In genomic region chr2:25292856-25293255, GRCm38 (mm10) we compare ENCODE assay signal across 9 mouse cellular contexts. TPM values are rescaled to one million over a fixed set of nuclear protein-coding genes. Genes with fewer than 3 reads are reported as not detected.
DNase-seq lines count a peak whose midpoint lies in the region; ATAC-seq and TF ChIP-seq lines count a peak whose summit lies in the region.
"Had no signal": no experiment of that assay in that cellular context is flagged by ENCODE, and none has a peak within 500 bp of the region (broad histone marks: within the 10 kb centered on the region; RNA-seq: fewer than 3 reads in every experiment).

No protein-coding gene starts in this region.

- H3K4me1 ChIP-seq in hindbrain, postnatal 0 days (ENCODE audit: insufficient read depth, low read length) = 0 out of 2 replicates have a peak, but pooled peaks cover 30% of the 10 kb centered on the region
- H3K4me1 ChIP-seq in liver, embryonic 13.5 days (replicated peaks) = peaks cover 15% of the 10 kb centered on the region
- peaks cover 81% of the 10 kb centered on the region for H3K4me1 ChIP-seq in olfactory bulb, adult 2 months (ENCODE audit: control insufficient read depth, insufficient read depth, low read length)

- H3K4me2 ChIP-seq in hindbrain, postnatal 0 days (ENCODE audit: low read depth, low read length) = no peak overlapping the region
- no peak overlapping the region for H3K4me2 ChIP-seq in liver, embryonic 13.5 days

- H3K9ac ChIP-seq in hindbrain, postnatal 0 days (replicated peaks; ENCODE audit: low read length) = no peak overlapping the region
- no peak overlapping the region for H3K9ac ChIP-seq in liver, embryonic 13.5 days

- peaks cover 18% of the 10 kb centered on the region for H3K36me3 ChIP-seq in hindbrain, postnatal 0 days (ENCODE audit: insufficient read depth, low read length)
- no peaks in the 10 kb centered on the region for H3K36me3 ChIP-seq in liver, embryonic 13.5 days

- WGBS in hindbrain, postnatal 0 days = 0% methylated on average over 1 of the region's 1 CpGs
- WGBS in liver, embryonic 13.5 days (ENCODE audit: insufficient replicate concordance) = 0% methylated on average over 1 of the region's 1 CpGs
- WGBS in olfactory bulb, adult 2 months = 0% methylated on average over 1 of the region's 1 CpGs

- DNase-seq in urinary bladder, adult 18-20 months (ENCODE audit: low spot score in 2 of 2) = peak; percentile 45 to 71
- DNase-seq in urinary bladder, postnatal 10 days (ENCODE audit: low spot score) = no peak
- peak; percentile 80 for DNase-seq in brain, adult 2 months (ENCODE audit: low read depth, low spot score)
- DNase-seq in hindbrain, postnatal 0 days (ENCODE audit: low spot score) = peak; percentile 77
- peak; percentile 44 for DNase-seq in liver, embryonic 13.5 days
- DNase-seq in yolk sac, embryonic 10.5 days (ENCODE audit: low spot score) = peak; percentile 9

- no peak overlapping the region for H3K4me3 ChIP-seq in hindbrain, postnatal 0 days (ENCODE audit: low read length)
- H3K4me3 ChIP-seq in liver, embryonic 13.5 days (replicated peaks) = no peak overlapping the region
- H3K4me3 ChIP-seq in olfactory bulb, adult 2 months (ENCODE audit: insufficient read depth, low read depth, low read length) = 0 out of 2 replicates have a peak overlapping the region, but pooled peaks have one; percentile 7

- TF ChIP-seq POLR2A in olfactory bulb, adult 2 months (IDR thresholded peaks at IDR 0.05; ENCODE audit: insufficient read depth, low read depth, low read length) = 0 out of 2 replicates have a peak, but pooled peaks have one; percentile 13

- H3K27me3 ChIP-seq in hindbrain, postnatal 0 days (ENCODE audit: insufficient read depth, low read length) = peaks cover 17% of the 10 kb centered on the region; the same call in 1 of the 2 replicates
- peaks cover 98% of the 10 kb centered on the region for H3K27me3 ChIP-seq in liver, embryonic 13.5 days

- H3K27ac ChIP-seq in hindbrain, postnatal 0 days = no peak overlapping the region
- no peak overlapping the region for H3K27ac ChIP-seq in liver, embryonic 13.5 days
- H3K27ac ChIP-seq in olfactory bulb, adult 2 months (ENCODE audit: insufficient read depth, low read depth, low read length) = peak overlapping the region; percentile 6; the same call in 1 of the 2 replicates

- peak; percentile 91 for TF ChIP-seq CTCF in hindbrain, postnatal 0 days (IDR thresholded peaks at IDR 0.05; ENCODE audit: low read depth)
- peak; percentile 78 for TF ChIP-seq CTCF in olfactory bulb, adult 2 months (IDR thresholded peaks at IDR 0.05; ENCODE audit: insufficient read depth, low read depth, low read length)

- H3K9me3 ChIP-seq in hindbrain, postnatal 0 days (ENCODE audit: low read length) = no peaks in the 10 kb centered on the region
- H3K9me3 ChIP-seq in liver, embryonic 13.5 days (replicated peaks) = no peaks in the 10 kb centered on the region

- peak; percentile 58; the same call in 1 of the 2 replicates for ATAC-seq in erythroblast, adult 5-6 weeks (replicated peaks; ENCODE audit: low FRiP score, poor library complexity, severe bottlenecking)
- ATAC-seq in hindbrain, postnatal 0 days = no peak
- no peak for ATAC-seq in liver, embryonic 13.5 days (ENCODE audit: low read depth)

RNA-seq across cellular contexts. Expression of gene Lrrc26, which starts 3.1 kb away (rescaled TPM):
- total RNA-seq in erythroblast, adult 5-6 weeks (2015; ENCODE audit: low replicate concordance) = not detected in 2 replicates
- total RNA-seq in erythroblast, adult 5-6 weeks (2017; ENCODE audit: low replicate concordance) = not detected in 2 replicates
- 1.0 TPM in 1 of 2 replicates, not detected in the other for total RNA-seq in hindbrain, postnatal 0 days (2014; rRNA removed)
- polyA plus RNA-seq in hindbrain, postnatal 0 days (2015; fragmentation: Nextera tagmentation; extraction: Ambion mirVana) = 0.20 and 0.44 TPM in 2 replicates
- polyA plus RNA-seq in liver, embryonic 13.5 days (2015; fragmentation: Nextera tagmentation; extraction: Ambion mirVana) = not detected in 2 replicates
- polyA plus RNA-seq in olfactory bulb, adult 2 months (2012; ENCODE audit: insufficient read depth, insufficient read length, low replicate concordance, missing spikeins) = not detected in 2 replicates

RNA-seq across cellular contexts. Expression of gene Tmem210, which starts 4.9 kb away (rescaled TPM):
- total RNA-seq in erythroblast, adult 5-6 weeks (2015; ENCODE audit: low replicate concordance) = not detected in 2 replicates
- not detected in 2 replicates for total RNA-seq in erythroblast, adult 5-6 weeks (2017; ENCODE audit: low replicate concordance)
- total RNA-seq in hindbrain, postnatal 0 days (2014; rRNA removed) = not detected in 2 replicates
- polyA plus RNA-seq in hindbrain, postnatal 0 days (2015; fragmentation: Nextera tagmentation; extraction: Ambion mirVana) = not detected in 2 replicates
- polyA plus RNA-seq in liver, embryonic 13.5 days (2015; fragmentation: Nextera tagmentation; extraction: Ambion mirVana) = not detected in 2 replicates
- polyA plus RNA-seq in olfactory bulb, adult 2 months (2012; ENCODE audit: insufficient read depth, insufficient read length, low replicate concordance, missing spikeins) = not detected in 2 replicates
- polyA plus RNA-seq: large intestine, adult 2 months had no signal

RNA-seq across cellular contexts. Expression of gene Anapc2, which starts 20.6 kb away (rescaled TPM):
- total RNA-seq in erythroblast, adult 5-6 weeks (2015; ENCODE audit: low replicate concordance) = 8.4 and 12.9 TPM in 2 replicates
- 9.2 and 18.7 TPM in 2 replicates for total RNA-seq in erythroblast, adult 5-6 weeks (2017; ENCODE audit: low replicate concordance)
- total RNA-seq in hindbrain, postnatal 0 days (2014; rRNA removed) = 26.1 and 46.7 TPM in 2 replicates
- polyA plus RNA-seq in hindbrain, postnatal 0 days (2015; fragmentation: Nextera tagmentation; extraction: Ambion mirVana) = 101 and 105 TPM in 2 replicates
- 50.5 and 51.0 TPM in 2 replicates for polyA plus RNA-seq in liver, embryonic 13.5 days (2015; fragmentation: Nextera tagmentation; extraction: Ambion mirVana)
- polyA plus RNA-seq in olfactory bulb, adult 2 months (2012; ENCODE audit: insufficient read depth, insufficient read length, low replicate concordance, missing spikeins) = not detected in 2 replicates

RNA-seq across cellular contexts. Expression of gene Ssna1, which starts 20.6 kb away (rescaled TPM):
- total RNA-seq in erythroblast, adult 5-6 weeks (2015; ENCODE audit: low replicate concordance) = 36.5 and 67.5 TPM in 2 replicates
- 9.9 and 24.8 TPM in 2 replicates for total RNA-seq in erythroblast, adult 5-6 weeks (2017; ENCODE audit: low replicate concordance)
- 84.5 and 120 TPM in 2 replicates for total RNA-seq in hindbrain, postnatal 0 days (2014; rRNA removed)
- polyA plus RNA-seq in hindbrain, postnatal 0 days (2015; fragmentation: Nextera tagmentation; extraction: Ambion mirVana) = 159 and 165 TPM in 2 replicates
- polyA plus RNA-seq in liver, embryonic 13.5 days (2015; fragmentation: Nextera tagmentation; extraction: Ambion mirVana) = 158 and 162 TPM in 2 replicates
- polyA plus RNA-seq in olfactory bulb, adult 2 months (2012; ENCODE audit: insufficient read depth, insufficient read length, low replicate concordance, missing spikeins) = not detected in 2 replicates

RNA-seq across cellular contexts. Expression of gene Grin1, which starts 26.1 kb away (rescaled TPM):
- not detected in 2 replicates for total RNA-seq in erythroblast, adult 5-6 weeks (2015; ENCODE audit: low replicate concordance)
- not detected in 2 replicates for total RNA-seq in erythroblast, adult 5-6 weeks (2017; ENCODE audit: low replicate concordance)
- total RNA-seq in hindbrain, postnatal 0 days (2014; rRNA removed) = 146 and 156 TPM in 2 replicates
- polyA plus RNA-seq in hindbrain, postnatal 0 days (2015; fragmentation: Nextera tagmentation; extraction: Ambion mirVana) = 69.5 and 75.7 TPM in 2 replicates
- polyA plus RNA-seq in liver, embryonic 13.5 days (2015; fragmentation: Nextera tagmentation; extraction: Ambion mirVana) = 0.12 and 0.41 TPM in 2 replicates
- polyA plus RNA-seq in olfactory bulb, adult 2 months (2012; ENCODE audit: insufficient read depth, insufficient read length, low replicate concordance, missing spikeins) = 199 and 286 TPM in 2 replicates
